Mouse (Mus musculus): ENCODE data around the gene Ceacam15.
"Not testable (repeated sequence)": the region's sequence is repeated elsewhere in the genome, so short reads cannot be mapped to it uniquely, and the experiment has no call there.

DNA sequence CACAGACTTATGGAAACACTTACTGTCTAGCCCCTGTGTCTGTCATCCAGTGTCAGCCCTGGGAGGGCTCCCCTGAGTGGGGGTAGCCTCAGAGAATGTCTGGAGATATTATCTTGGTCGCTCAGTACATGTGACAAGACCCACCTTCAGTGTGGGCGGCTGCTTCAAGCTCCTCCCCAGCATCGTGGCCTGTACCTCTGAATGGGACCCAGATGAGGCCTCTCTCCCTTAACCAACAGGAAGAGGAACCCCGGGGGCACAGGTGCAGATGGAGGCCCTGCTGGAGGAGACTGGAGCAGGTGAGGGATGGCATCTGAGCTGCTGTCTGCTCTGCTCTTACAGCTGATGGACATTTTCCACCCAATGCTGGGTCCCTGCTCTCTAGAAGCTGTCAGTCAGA, 32.4 kb downstream of the Ceacam15 start:
- not testable (repeated sequence) for TF ChIP-seq POLR2A (IDR thresholded peaks at IDR 0.05; ENCODE audit: low read depth, low read length); CTCF (IDR thresholded peaks at IDR 0.05; ENCODE audit: borderline replicate concordance, insufficient read depth, low read length)

All from embryonic fibroblast, embryonic 13.5 days (primary cell).